Comparison of ENCODE assay signal across 1 mouse cellular context in the genomic region with DNA sequence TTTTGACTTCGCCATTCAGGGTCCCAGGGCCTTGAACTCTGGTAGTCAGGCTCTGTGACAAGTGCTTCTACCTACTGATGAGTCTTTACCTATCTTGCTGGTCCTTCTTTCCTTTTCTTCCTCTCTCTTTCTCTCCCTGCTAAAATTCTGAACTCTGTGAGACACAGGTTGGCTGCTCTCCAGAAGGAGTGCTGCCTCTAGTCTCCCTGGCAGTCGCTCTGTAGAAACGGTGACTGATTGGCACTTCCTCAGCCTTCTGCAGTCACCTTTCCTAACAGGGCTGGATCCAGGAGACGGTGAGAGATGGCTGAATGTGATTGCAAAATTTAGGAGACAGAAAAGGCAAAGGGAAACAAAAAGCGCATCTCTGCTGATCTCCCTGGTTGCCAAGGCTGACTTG.
TF ChIP-seq lines count a peak whose summit lies in the region.

No protein-coding gene starts in this region.

TF ChIP-seq in MEL, 35 proteins besides CTCF, POLR2A, EP300 and RAD21 (continued from another document):
- TF ChIP-seq RCOR1 (IDR thresholded peaks at IDR 0.05; ENCODE audit: low read depth, low read length): no peak
- TF ChIP-seq MAFK (IDR thresholded peaks at IDR 0.05; ENCODE audit: borderline replicate concordance, low read depth, low read length): no peak
